Mouse (Mus musculus) lung, adult 18-20 months (tissue): ENCODE measurements at regions not wholly inside any gene's neighbourhood (a gene's known extent, or its start where the extent isn't known, plus 50 kb on each side); places are given as distances from the start of the nearest gene placed in this dataset.
A peak's percentile ranks its signal among the peaks of the same experiment; 100 is the strongest.

Source experiments
- DNase-seq, 2 experiments: peaks; one replicate each; pipeline ENCODE4 v3.0.0; 2022; ENCODE audit warnings: mixed read lengths in 2 of 2

DNA sequence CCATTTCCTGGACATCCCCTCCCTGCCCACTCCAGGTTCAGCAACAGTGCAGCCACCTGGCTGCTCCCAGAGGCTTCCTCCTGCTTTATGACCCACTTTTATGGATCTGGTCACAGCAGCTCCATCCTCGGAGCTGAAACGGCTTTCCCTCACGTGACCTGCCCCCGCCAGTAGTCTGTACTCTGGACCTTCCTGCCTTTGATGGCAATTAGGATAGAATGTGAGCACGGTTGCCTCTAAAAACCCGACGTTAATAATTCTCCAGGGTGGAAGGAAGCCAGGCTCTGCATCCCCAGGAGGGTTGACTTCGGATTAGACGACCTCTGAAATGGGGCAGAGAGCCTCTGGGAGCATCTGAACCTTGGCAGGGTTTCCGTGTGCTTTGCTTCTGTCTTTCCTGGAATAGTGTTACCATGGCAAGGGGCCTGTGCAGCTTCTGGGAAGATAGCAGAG, 214.0 kb downstream of the Gadd45g start:
- no peak for DNase-seq

DNA sequence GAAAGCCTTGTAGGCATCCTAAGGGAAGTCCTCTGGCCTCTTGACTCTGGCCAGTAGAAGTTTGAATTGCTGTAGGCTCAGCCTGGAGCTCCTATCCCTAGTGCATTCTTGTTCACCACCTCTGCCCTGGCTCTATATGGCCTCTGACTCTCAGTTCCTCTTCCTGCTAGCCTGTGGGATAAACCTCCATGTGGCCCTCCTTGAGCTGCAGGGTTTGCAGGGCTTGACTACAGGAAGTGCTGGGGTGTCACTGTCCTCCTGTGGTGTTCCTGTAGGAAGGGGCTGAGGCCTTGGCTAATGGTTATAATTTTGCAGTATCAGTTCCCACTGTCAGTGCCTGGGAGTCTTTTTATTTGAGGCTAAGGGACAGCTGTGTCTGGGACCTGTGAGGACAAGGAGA, 215.0 kb downstream of the Gadd45g start:
- peak in 1 of 2 experiments; percentile 19 for DNase-seq

DNA sequence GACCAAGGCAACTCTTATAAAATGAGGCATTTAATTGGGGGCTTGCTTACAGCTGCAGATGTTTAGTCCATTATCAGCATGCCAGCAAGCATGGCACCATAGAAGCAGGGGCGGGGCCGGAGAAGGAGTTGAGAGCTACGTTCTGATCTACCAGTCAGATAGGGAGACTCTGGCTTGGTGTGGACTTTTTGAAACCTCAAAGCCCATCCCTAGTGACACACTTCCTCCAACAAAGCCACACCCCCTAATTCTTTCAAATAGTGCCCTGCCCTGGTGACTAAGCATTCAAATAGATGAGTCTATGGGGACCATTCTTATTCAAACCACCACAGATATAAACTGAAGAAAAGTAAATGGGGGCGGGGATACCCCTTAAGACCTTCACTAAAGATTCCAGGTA, 215.4 kb downstream of the Gadd45g start:
- DNase-seq = peak in 1 of 2 experiments; percentile 42

DNA sequence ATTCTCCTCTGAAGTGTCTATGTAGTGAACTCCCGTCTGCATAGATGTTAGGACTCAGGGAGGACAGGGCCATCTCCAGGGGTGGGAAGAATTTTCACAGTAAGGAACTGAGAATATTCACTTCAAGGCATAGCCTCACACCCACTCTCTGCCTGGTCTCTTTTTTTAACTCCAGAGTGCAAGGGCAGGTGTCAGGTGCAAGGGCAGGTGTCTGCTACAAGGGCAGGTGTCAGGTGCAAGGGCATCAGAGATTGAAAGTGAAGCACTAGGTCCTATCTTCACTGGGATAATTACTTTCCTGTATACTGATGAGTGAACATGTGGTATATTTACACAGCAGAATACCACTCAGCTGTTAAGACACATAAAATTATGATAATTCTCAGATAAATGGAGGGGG, 216.1 kb downstream of the Gadd45g start:
- DNase-seq = no peak

DNA sequence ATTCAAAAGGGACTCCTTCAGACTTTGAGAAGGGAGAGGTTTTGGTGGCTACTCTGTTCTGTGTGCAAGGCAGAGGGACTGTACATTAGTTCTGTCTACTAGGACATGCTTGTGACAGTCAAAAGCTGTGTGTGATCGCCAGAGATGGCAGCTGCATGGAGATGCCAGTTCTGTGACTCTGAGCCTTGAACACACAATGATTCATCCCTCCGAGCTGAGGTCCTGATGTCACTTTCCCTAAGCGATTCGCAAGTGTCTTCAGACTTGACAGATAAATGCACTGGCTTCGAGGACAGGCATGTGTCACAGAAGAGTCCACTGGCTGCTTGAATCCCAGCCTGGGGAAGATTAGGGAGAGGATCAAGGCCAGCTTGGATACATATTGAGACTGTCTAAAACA, 218.8 kb downstream of the Gadd45g start:
- no peak for DNase-seq

DNA sequence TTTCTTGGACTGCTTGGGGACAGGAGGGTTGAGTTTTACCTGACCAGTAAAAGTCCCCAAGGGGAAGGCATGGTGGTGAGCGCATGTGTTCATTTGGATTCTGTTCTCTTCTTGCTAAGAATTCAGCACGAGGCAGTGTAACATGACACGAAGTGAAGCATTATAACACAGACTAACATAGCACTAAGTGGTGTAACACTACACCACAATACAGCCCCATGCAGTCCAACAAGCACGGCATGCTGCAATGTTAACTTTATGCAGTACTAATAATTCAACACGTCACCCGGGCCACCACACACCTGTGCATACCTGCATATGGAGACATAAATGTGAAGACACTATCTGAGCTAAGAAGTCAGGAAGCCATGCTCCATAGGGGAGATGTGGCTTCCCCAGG, 219.2 kb downstream of the Gadd45g start:
- no peak for DNase-seq

DNA sequence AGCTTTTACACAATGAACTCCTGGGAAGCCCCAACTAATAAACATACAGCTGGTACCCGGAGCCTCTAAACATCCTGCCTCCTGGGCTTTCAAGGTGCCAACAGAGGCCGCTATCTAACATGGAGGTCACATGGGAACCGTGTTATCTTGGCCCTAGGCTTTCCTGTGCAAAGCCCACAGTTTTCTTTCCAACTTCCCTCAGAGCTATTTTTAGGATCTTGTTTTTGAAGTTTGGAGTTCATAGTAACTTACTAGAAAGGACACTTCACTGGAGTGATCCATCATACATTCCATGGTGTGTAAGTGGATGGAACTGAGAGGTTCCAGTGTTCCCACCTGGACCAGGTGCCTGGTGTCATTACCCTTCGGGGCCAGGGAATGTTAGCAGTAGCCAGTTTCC, 220.6 kb downstream of the Gadd45g start:
- no peak for DNase-seq

DNA sequence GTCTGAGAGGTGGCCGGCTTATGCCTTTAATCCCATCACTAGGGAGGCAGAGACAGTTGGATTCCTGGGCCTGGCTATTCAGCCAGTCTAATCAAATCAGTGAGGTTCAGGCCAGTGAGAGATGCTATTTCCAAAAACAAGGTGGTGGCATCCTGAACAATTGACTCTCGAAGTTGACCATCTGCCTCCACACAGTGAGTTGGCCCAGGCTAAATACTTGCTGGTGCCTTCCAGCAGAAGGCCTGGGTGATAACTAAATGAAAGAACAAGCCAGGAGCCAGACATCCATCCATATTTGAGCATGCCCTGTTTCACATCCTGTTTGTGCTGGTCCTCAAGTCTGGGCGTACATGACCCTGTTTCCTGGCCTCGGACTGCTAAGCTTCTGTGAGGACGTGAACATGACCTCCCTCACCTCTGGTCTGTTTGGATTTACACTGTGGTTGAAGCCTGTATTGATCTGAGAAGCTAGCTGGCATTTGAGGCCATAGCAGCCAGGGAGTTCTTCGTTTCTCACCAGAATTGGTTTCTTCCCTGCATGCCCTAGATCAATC, 222.5 kb downstream of the Gadd45g start:
- DNase-seq = no peak

DNA sequence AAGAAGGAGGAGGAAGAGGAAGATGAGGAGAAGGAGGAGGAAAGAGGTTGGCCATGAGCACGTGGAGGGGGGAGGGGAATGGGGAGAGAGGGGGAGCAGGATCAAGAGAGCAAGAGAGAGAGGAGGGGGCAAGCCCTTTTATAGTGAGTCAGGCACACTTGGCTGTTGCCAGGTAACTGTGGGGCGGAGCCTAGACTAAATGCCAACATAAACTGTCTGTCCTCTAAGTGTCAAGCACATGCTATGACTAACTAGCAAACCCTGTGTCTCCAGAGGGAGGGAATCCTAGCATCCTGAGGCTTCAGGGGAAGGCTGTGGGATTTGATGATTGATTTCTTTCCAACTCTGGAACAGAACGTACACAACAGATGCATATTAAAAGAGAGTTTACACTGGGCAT, 223.2 kb downstream of the Gadd45g start:
- DNase-seq = no peak

DNA sequence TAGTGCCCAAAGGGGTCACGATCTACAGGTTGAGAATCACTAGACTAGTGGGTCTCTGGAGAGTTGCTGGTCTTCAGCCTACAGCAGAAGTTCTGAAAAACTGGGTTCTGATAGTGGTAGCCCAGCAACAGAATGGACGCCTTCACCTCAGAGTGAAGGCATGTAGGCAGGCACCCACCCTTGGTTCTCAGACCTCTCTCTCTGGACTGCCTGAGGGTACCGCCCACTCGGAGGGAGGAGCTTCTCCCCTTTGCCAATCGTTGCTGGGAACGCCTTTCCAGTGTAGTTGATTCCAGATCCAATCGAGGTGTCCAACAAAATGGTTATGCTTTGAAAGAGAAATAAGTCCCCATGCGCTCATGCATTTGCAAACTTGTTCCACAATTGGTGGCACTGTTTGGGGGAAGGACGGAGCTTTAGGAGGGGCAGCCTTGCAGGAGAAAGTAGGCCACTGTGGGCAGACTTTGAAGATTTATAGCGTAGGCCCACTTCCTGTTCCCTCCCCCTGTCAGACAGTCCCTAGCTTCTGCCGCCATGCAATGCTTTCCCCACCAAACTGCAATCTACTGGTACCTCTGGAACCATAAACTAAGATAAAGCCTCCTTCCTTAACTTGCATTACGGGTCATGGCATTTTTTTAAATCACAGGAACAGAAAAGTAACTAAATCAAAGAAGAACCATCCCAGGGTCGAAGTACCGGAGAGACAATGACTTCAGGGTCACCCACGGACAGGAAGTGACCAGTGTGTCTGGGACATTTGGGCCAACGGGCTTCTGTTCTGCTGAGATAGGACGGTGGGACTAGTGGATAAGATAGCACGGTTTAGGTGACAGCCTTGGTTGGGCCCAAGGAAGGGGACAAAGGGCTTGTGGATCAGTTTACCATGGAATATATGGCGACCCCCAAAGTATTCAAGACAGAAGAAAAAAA, 224.5 kb downstream of the Gadd45g start:
- no peak for DNase-seq

DNA sequence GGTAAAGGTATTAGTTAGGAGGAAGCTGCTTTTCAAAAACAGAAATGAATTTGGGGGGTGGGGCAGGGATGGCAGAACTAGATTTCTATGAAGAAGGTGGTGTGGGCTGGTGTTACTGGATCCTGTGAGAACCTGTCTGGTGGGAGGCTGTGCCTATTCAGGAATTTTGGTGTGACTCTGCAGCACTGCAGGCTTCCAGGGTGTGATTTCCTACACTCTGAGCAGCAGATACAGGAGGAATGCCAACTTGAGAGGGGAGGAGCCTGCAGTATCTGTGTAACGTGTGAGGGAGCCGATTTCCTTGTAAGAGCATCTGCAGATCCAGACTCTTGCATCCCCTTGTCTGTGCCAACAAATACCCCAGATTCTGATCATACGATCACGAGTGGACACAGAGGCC, 231.1 kb downstream of the Gadd45g start:
- DNase-seq = no peak

DNA sequence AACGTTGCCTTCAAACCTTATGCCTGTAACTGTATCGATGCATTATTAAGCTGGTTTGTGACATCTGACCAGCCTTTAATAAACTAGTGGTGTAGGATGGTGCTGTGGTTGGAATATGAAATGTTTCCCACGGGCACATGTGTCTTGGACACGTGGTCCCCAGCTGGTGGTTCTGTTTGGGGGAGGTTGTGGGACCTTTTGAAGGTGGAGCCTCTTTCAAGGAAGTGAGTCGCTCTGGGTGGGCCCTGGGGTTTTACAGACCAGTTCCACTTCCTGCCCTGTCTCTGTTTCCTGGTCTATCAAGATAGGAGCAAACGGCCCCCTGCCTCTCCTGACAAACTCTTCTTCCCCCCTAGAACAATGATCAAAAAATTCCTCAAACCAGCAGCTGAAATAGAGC, 232.1 kb downstream of the Gadd45g start:
- peak in 1 of 2 experiments; percentile 34 for DNase-seq

DNA sequence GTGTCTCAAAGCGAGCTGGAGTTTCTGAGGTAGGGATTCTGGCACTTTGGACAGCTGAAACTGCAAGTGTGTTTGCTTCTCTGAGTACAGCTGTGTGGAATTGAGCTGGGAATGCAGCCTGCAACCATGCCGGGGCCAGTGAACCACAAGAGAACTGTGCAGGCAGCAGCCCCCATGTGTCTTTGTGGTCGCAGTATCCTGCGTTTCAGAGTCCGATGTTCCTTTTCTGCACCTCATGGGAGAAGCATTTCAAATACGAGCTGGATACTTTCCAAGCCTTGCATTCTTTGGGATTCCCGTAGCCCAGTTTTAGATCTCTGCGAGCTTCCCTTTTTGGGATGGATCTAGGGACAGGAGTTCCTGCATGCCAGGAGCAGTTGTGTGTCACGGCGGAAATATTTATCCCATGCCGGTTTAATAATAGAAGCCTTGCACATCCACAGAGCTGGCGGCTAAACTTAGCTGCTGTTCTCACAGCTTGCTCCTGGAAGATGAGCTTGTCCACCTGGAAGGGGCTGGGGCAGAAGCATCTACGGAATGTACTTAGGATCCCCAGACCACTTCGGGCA, 233.3 kb downstream of the Gadd45g start:
- DNase-seq = no peak

DNA sequence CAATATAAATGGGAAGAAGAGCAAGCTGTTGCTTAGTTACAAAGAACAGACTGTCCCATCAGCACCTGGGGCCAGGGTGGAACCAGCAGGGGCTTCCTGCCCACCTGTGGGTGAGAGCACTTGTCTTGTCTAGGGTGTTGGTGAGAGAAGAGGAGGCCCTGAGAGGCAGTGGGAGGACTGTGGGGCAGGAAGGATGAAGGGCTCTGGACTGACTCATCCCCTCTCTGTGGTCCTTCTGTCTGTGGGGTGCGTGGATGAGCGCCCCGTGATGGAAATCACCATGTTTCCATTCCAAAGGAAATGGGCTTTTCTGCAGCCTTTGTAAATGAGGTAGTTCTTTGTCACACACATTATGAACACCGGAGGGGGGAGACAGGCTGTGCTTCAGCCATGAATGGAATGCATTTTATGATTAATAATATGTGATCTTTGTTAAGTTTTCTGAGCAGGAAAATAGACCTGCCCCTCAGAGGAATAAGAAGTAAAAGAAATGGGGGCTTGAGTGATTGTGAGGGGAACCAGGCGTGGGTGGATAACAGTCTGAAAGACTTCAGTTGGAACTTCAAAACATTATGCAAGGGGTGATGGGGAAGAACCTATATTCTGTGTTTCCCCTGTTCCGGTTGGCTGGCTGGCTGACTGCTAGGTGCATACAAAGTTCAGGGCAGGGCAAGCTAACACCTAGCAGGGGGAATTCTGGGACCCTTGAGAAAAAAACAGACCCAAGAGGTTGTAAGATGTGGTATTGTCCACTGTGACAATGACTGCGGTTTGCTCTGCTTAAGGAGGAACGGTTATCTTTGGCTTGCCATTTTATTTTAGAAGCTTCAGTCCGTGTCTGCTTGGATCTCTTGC, 237.3 kb downstream of the Gadd45g start:
- DNase-seq = no peak

DNA sequence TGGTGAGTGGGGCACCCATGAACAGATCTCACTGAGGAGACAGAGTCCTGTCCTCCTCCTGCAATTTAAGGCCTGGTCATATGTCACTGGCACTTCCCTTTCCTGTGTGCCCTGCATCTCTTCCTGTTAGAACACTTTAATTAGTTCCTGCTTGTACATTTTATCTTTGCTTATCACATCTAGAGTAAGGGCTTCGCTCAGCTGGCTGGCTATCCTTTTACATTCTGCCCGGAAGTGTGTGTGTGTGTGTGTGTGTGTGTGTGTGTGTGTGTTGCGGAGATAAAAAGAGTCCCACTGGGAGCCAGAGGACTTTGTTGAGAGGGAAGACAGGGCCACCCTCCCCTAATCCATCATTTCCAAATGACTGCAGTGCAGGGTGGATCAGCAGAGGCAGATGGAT, 238.6 kb downstream of the Gadd45g start:
- DNase-seq = peak; percentile 18 to 38

DNA sequence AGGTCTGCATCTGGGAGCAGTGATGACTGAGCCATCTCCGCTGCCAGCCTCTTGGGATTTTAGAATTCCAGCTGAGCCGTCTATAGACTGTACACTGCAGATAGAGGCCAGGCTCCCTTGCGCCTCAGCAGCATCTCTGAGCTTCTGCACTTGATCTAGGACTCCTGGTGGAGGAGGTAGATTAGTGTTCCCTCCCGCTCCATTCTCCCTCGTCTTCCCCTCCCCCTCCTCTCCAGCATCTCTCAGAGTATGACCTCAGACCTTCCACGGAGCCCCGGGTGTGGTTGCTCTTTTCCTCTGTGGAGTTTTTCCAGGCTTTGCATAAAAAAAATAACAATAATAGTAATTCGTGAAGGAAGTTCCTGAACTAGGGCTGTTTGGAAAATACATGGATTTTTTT, 241.8 kb downstream of the Gadd45g start:
- DNase-seq = no peak

DNA sequence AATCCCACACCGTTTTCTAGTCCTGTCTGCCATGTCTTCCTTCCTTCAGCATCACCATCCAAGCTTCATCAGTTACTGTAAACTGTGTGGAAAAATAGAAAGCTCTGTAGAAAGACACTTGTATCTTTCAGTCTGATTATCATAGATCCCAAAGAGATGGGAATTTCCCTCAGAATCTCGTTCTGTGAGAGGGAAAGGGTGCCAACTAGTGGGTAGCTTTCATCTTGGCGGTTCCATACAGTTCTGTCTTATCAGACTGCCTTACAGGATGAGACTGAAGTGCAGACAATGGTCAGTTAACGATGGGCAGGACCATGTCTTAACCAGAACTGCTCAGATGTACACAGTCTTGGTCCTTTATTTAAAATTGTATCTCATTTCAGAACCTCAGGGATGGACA, 243.9 kb downstream of the Gadd45g start:
- DNase-seq = no peak

DNA sequence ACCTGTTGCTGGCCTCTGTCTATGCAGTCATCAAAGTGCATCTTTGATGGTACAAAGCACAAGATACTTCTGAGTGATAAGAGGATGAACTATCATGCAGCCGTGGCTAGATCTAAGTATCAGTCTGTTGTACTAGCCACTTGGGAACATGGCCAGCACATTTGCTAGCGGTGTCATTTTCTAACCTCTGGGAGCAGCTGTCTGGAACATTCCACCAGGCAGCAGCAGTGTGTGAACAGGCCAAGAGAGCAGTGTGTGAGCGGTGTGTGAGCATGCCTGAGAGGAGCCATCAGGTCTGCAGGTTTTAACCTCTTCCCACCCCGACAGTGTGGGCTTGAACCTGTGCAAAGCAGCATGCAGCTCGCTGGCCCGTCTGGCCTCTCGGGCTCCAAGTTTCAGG, 248.3 kb downstream of the Gadd45g start:
- no peak for DNase-seq

DNA sequence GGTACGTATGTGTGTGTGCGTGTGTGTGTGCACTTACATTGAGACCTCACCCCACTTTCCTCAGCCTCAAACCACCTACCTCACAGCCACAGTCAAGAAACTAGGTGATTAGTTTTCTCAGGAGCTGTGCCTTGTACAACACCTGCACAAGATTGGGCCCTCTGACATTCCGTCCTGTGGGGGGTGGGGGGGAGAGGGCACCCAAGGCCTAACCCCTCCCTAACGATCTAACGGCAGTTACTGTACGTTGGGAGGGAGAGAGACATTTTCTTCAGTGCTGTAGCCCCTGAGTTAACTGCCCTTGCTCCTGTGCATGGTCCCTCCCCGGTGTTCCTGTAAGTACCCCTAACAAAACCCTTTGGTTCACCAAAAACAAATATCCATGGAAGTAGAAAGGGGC, 250.0 kb downstream of the Gadd45g start:
- no peak for DNase-seq

DNA sequence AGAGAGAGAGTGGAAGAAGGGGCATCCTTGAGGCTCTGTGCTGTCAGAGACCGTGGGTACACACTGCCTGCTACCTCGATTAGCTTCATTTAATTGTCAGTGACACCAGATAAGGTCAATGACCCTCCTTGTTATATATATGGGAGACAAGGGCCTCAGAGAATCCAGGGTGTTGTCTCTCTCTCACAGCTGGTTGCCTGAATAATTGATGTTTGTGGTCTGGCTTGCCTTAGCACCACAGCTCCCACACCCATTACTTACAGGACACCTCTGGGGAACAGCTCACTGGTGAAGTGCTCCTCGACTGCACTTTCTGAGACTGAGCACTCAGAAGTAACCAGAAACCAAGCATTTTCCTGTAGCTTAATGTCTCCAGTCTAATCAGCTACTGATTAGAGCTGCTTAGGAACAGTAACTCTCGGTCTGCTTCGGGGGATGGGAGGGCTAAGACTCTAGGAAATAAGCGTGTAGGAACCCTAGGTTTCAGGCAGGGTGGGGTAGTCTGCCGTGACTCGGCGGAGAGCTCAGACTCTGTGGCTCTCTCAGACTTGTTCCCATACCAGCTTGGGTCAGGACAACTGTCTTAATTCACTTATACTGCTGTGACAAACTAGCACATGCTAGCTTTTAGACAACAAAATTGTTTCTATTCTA, 259.6 kb downstream of the Gadd45g start:
- no peak for DNase-seq

DNA sequence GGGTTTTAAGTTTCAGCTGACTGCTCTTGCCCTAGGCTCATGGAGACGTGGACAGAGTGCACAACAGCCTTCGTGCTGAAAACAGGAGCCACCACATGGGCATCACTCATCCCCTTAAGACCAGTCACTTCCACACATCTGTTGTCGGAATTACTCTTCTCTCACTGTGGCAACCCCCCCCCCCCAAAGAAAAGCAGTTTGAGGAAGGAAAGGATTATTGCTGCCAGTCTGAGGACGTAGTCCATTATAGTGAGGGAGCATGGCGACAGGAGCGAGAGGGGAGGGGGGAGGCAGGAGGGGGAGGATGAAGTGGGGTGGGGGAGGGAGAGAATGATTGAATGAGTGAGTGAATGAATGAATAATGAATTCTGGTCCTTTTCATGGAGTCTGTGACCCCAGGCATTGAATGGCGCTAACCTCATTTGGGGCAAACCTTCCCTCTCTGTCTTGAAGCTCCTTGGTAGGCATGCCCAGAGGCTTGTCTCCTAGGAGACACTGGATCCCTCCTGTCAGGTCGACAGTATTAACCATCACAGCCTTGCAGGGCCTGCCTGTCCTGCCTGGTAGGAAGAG, 262.0 kb downstream of the Gadd45g start:
- DNase-seq = no peak
